14 mouse cellular contexts compared by ENCODE assay signal in the genomic region with DNA sequence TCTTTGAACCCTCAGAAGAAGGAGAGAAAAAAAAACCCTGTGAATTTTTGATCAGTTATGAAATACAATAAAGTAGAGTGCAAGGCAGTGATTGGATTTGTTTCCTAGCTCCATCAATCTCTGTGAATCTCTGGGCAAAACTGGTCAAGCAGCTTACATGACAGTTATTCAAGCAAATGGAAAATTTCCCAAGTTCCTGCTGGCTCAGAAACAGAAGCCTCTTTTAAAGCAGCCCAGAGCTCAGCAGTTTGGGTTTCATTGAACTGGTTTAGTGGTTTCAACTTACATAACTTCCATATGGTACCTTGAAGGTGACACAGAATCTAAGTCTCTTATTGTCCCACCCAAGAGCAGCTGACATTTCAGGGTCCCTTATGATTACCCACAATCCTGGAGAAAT.
"Had no signal": no experiment of that assay in that cellular context is flagged by ENCODE, and none has a peak within 500 bp of the region (broad histone marks: within the 10 kb centered on the region; RNA-seq: fewer than 3 reads in every experiment).

No protein-coding gene starts in this region.

- H3K4me2 ChIP-seq: liver, embryonic 11.5 days; liver, embryonic 15.5 days; neural tube, embryonic 15.5 days had no signal

- DNase-seq: kidney, adult 8-10 months; kidney, postnatal 25 days; layer of hippocampus, adult 9-11 months; lung, adult 2 months; lung, postnatal 36 days; midbrain, embryonic 14.5 days; retina, postnatal 1 day; thymus, postnatal 36 days had no signal

- H3K27ac ChIP-seq: liver, embryonic 15.5 days; neural tube, embryonic 15.5 days had no signal

- H3K36me3 ChIP-seq: liver, embryonic 15.5 days; neural tube, embryonic 15.5 days had no signal

- H3K27me3 ChIP-seq: liver, embryonic 15.5 days; neural tube, embryonic 15.5 days had no signal

- H3K9ac ChIP-seq: liver, embryonic 15.5 days; neural tube, embryonic 15.5 days had no signal

- H3K4me3 ChIP-seq: liver, embryonic 15.5 days; myocyte; neural tube, embryonic 15.5 days had no signal

- H3K9me3 ChIP-seq: liver, embryonic 15.5 days; neural tube, embryonic 15.5 days had no signal

- ATAC-seq: intestine, postnatal 0 days; lung, postnatal 0 days had no signal

- H3K4me1 ChIP-seq: liver, embryonic 15.5 days; neural tube, embryonic 15.5 days had no signal
